Mouse (Mus musculus) neural tube, embryonic 12.5 days (tissue): Measurements from ENCODE around the gene Ppp1r11. TPM values are rescaled to one million over a fixed set of nuclear protein-coding genes. Genes with fewer than 3 reads are reported as not detected.

ENCODE experiments used
- ATAC-seq: fragments of 200-750 bp; cut with Nextera tagmentation; 2 replicates; pipeline ENCODE4 v1.8.0; 2017; ENCODE audit warnings: low read depth, mild to moderate bottlenecking, moderate TSS enrichment, moderate library complexity; ENCODE audit not compliant: low FRiP score
- H3K27ac ChIP-seq: fragments of 300-500 bp; sonication (generic); 2 replicates; pipeline ENCODE4 v1.5.1; 2016
- H3K27me3 ChIP-seq: fragments of 300-500 bp; sonication (generic); replicated peaks from 2 replicates; pipeline ENCODE4 v1.6.1; 2016; ENCODE audit warnings: mild to moderate bottlenecking
- H3K36me3 ChIP-seq: fragments of 300-500 bp; sonication (generic); 2 replicates; pipeline ENCODE4 v1.6.1; 2016; ENCODE audit warnings: mild to moderate bottlenecking
- H3K4me1 ChIP-seq: fragments of 300-500 bp; sonication (generic); 2 replicates; pipeline ENCODE4 v1.6.1; 2016
- H3K4me2 ChIP-seq: fragments of 300-500 bp; sonication (generic); replicated peaks from 2 replicates; pipeline ENCODE4 v1.6.1; 2016; ENCODE audit warnings: mild to moderate bottlenecking
- H3K4me3 ChIP-seq: fragments of 300-500 bp; sonication (generic); 2 replicates; pipeline ENCODE4 v1.5.1; 2016
- H3K9ac ChIP-seq: fragments of 300-500 bp; sonication (generic); 2 replicates; pipeline ENCODE4 v1.6.1; 2016; ENCODE audit warnings: mild to moderate bottlenecking
- H3K9me3 ChIP-seq: fragments of 300-500 bp; sonication (generic); 2 replicates; pipeline ENCODE4 v1.6.1; 2016; ENCODE audit warnings: mild to moderate bottlenecking
- WGBS: fragments of 180-500 bp; shearing (Covaris S2); methylation state at CpG from one replicate; pipeline ENCODE4 v1.1.7; 2016; 5-methylcytosine and 5-hydroxymethylcytosine counted together
- polyA plus RNA-seq: library from polyadenylated mRNA; unstranded; fragments of >200 nt; fragmentation: Nextera tagmentation; extraction: Ambion mirVana; gene quantifications from 2 replicates; pipeline ENCODE4 v1.2.1, GENCODE M21; 2016

Gene Ppp1r11
- polyA plus RNA-seq, 1 experiment from 2014 or later: 147 TPM

DNA sequence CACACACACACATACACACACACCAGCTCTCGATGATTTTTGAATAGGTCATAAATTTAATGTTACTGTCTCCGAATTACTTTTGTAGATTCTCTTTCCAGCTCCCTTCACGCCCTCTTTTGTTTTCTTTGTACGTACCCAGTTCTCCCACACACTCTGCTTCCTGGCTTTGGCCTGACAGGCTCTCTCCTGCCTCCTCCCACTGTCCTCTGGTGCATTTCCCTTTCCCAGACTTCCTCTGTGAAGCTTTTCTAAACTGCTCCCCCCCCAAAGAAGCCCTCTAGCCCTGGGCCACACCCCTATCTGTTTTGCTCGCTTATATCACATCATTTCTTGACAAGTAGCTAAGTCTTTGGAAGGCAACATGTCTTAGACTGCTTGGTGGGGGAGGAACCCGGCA, 21.3 kb downstream of the Ppp1r11 start:
- no peak for ATAC-seq
- Histone ChIP-seq H3K27ac (no peak overlapping the region), H3K4me2 (no peak overlapping the region), H3K27me3 (no peaks in the 10 kb centered on the region), H3K4me1 (no peaks in the 10 kb centered on the region), H3K4me3 (no peak overlapping the region), H3K9ac (no peak overlapping the region), H3K36me3 (no peaks in the 10 kb centered on the region), H3K9me3 (no peaks in the 10 kb centered on the region)
- WGBS: 62% methylated on average over 6 of the region's 6 CpGs

DNA sequence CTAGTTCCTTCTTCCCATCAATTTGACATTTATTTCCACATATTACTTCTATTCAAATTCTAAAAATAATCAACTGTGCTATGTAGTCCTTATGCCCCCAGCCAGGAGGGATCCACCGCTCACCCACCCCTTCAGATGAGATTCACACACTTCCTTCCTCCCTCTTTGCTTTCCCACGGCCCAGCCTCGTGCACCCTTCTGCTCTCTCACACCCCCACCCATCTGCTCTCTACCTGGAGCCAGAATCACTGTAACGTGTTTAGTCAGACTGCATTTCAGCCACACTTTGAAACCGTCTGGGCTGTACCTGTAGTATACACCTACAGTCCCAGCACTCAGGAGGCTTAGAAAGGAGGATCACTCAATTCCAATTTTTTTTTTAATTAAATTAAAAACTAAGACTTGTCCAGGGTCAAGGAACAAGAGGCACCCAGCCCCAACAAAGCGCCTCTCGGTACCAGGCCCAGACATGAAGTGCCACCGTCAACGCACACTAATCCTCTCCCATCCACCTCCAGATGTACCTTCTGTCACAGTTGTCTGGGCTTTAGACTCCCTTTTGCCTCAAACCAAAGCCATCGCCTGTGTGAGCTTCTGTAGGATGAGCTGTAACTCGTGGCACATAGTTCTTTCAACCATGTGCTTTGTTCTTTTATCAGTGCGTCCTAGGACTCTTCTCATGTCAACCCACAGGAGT, 22.2 kb downstream of the Ppp1r11 start:
- no peaks in the 10 kb centered on the region for H3K9me3 ChIP-seq
- no peak for ATAC-seq
- H3K36me3 ChIP-seq: no peaks in the 10 kb centered on the region
- no peaks in the 10 kb centered on the region for H3K4me1 ChIP-seq
- H3K9ac ChIP-seq: no peak overlapping the region
- H3K4me2 ChIP-seq: no peak overlapping the region
- 82% methylated on average over 12 of the region's 12 CpGs for WGBS
- no peak overlapping the region for H3K4me3 ChIP-seq
- no peak overlapping the region for H3K27ac ChIP-seq
- H3K27me3 ChIP-seq: no peaks in the 10 kb centered on the region

DNA sequence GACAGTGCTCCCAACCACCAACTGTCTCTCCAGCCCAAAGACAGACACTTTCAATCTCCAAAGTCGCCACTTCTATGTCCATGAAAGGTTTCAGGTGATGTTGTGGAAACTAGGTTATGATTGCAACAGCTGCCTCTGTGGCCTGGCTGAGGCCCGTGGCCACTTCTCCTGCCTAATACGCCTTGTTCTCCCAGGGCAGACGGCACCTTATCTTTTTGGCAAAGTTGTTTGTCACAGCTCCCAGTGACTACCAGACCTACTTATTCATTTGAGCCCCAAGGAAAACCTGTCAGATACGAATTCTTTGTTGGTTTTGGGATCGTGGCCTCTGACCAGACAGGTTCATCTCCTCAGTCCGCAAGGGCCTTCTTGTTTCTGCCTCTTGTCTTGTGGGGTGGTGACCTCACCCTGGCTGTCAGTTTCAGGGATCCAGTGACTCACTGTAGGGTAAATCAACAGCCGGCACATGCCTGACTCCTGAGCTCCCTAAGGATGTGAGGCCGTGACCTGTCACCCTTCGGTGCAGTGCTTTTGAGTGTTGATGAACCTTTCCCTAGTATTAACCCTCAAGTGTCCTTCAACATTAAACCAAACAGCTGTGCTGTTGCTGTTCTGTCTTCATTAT, 23.9 kb downstream of the Ppp1r11 start:
- no peaks in the 10 kb centered on the region for H3K9me3 ChIP-seq
- ATAC-seq: no peak
- H3K36me3 ChIP-seq: no peaks in the 10 kb centered on the region
- whole genome bisulfite sequencing: 72% methylated on average over 10 of the region's 10 CpGs
- H3K9ac ChIP-seq: no peak overlapping the region
- H3K27ac ChIP-seq: no peak overlapping the region
- H3K27me3 ChIP-seq: no peaks in the 10 kb centered on the region
- no peak overlapping the region for H3K4me3 ChIP-seq
- H3K4me1 ChIP-seq: no peaks in the 10 kb centered on the region
- no peak overlapping the region for H3K4me2 ChIP-seq

DNA sequence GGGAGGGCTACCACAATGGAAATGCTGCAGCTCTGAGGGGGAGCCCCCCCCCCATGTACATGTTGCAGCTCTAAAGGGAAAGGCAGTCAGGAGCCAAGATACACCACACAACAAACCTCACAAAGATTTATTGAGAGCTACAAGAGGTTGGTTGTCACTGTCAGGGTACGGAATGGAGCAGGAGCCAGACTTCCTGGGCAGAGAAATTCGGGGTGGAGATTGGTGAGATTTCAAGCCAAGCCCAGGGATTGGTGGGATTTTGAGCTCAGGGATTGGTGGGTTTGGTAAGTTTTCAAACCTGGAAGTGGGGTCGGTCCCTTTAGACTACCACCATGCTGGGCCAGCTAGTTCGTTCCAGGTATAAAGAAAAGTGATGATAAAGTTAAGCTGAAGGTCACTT, 28.1 kb downstream of the Ppp1r11 start:
- no peaks in the 10 kb centered on the region for H3K27me3 ChIP-seq
- no peak overlapping the region for H3K4me2 ChIP-seq
- no peak for ATAC-seq
- H3K9me3 ChIP-seq: no peaks in the 10 kb centered on the region
- H3K36me3 ChIP-seq: no peaks in the 10 kb centered on the region
- no peaks in the 10 kb centered on the region for H3K4me1 ChIP-seq
- no peak overlapping the region for H3K4me3 ChIP-seq
- H3K9ac ChIP-seq: no peak overlapping the region
- no peak overlapping the region for H3K27ac ChIP-seq
- 67% methylated on average over 4 of the region's 4 CpGs for WGBS

DNA sequence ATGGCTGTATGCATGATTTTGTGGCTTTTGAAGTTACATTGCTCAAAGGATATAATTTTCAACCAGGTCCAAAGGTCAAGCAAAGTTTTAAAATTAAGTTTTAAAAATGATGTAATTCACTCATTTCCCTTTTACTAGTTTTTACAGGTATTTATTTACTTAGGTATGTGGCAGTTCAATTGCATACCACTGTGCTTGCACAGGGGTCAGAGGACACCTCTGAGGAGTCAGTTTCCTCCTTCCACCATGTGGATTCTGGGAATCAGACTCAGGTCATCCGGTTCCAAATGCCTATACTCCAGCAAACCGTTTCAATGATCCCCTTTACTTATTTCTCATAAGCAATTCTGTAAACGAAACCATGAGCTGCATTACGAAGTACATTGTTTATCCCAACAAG, 28.8 kb downstream of the Ppp1r11 start:
- Histone ChIP-seq H3K9ac (no peak overlapping the region), H3K9me3 (no peaks in the 10 kb centered on the region), H3K27me3 (no peaks in the 10 kb centered on the region), H3K4me1 (no peaks in the 10 kb centered on the region), H3K4me2 (no peak overlapping the region), H3K36me3 (no peaks in the 10 kb centered on the region), H3K27ac (no peak overlapping the region), H3K4me3 (no peak overlapping the region)
- ATAC-seq: no peak
- 90% methylated on average over 4 of the region's 4 CpGs for WGBS

DNA sequence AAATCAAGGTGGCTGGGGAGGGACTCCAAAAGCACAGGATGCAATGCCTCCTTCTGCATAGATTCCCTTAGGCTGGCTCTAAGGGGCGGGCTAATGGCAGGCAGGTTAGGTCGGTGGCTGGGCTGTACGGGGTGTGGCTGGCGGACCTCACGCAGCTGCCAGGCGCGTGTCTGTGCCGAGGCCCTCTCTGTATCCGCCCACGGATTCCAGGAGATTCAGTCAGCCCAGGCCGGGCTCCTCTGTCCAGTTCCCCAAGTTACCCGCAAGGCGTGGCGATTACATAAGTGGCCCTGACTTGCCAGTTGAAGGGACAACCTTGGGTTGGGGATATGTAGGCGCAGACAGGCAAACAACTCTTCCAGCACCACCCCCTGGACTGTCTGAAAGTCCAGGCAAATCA, 31.3 kb downstream of the Ppp1r11 start:
- H3K4me3 ChIP-seq: no peak overlapping the region
- H3K27me3 ChIP-seq: no peaks in the 10 kb centered on the region
- no peak overlapping the region for H3K4me2 ChIP-seq
- H3K9me3 ChIP-seq: no peaks in the 10 kb centered on the region
- no peak overlapping the region for H3K9ac ChIP-seq
- no peaks in the 10 kb centered on the region for H3K36me3 ChIP-seq
- H3K4me1 ChIP-seq: no peaks in the 10 kb centered on the region
- 52% methylated on average over 15 of the region's 15 CpGs for WGBS
- no peak for ATAC-seq
- no peak overlapping the region for H3K27ac ChIP-seq

DNA sequence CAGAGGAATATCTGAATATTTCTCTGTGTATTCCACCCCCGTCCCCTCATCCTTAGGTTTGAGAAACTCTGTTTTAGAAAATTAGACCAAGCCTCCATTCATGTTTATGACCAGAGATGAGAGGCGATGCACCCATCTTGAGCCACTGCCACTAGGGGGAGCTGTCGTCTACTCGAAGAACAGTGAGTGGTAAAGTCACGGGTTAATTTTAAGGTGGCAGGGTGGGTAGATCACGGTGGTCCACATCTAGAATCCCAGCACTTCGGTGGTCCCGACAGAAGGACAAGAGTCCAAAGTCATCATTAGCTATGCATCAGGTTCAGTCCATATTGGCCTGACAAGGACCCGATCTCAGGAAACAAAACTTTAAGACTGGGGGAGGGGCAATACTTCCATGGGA, 36.5 kb downstream of the Ppp1r11 start:
- H3K9ac ChIP-seq: no peak overlapping the region
- no peaks in the 10 kb centered on the region for H3K4me1 ChIP-seq
- no peaks in the 10 kb centered on the region for H3K9me3 ChIP-seq
- no peaks in the 10 kb centered on the region for H3K27me3 ChIP-seq
- no peak overlapping the region for H3K4me3 ChIP-seq
- 15% methylated on average over 9 of the region's 9 CpGs for WGBS
- no peak for ATAC-seq
- no peak overlapping the region for H3K27ac ChIP-seq
- no peaks in the 10 kb centered on the region for H3K36me3 ChIP-seq
- no peak overlapping the region for H3K4me2 ChIP-seq

DNA sequence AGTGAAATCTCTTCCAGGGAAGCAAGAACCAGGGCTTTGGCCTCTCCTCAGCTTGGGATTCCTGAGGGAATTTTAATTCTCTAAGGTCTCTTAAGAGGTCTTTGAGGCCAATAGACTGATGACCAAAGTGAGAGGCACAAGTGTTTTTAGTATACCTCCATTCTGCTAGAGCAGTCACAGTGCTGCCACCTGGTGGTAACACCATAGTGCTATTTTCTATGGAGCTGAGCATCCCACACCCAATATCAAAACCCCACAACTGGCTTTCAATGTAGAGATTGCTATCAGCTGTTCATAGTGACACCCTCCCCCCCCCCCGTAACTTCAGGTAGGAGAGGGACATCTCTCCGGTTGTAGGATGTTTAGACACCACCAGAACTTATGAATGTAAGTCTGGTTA, 37.4 kb downstream of the Ppp1r11 start:
- Histone ChIP-seq H3K4me3 (no peak overlapping the region), H3K27me3 (no peaks in the 10 kb centered on the region), H3K9ac (no peak overlapping the region), H3K4me2 (no peak overlapping the region), H3K36me3 (no peaks in the 10 kb centered on the region), H3K4me1 (no peaks in the 10 kb centered on the region), H3K9me3 (no peaks in the 10 kb centered on the region), H3K27ac (no peak overlapping the region)
- no peak for ATAC-seq
- 13% methylated on average over 2 of the region's 2 CpGs for WGBS

DNA sequence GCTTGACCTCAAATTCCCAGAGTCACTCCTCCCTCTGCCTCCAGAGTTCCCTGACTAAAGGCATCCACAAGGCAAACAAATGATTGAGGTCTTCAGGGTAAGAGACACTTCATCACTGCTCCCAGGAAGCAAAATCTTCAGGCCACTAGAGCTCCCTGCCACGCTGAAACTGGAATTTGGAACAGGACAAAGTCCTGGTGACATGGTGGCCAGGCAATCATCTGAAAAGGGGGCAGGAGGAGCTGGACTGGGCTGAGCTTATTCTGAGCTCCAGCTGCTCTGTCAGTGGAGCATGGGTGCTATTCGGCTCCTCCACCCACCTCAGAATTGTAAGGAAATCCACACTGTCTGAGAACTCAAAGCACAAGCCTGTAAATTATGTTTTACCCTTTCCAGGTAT, 39.5 kb downstream of the Ppp1r11 start:
- no peaks in the 10 kb centered on the region for H3K36me3 ChIP-seq

DNA sequence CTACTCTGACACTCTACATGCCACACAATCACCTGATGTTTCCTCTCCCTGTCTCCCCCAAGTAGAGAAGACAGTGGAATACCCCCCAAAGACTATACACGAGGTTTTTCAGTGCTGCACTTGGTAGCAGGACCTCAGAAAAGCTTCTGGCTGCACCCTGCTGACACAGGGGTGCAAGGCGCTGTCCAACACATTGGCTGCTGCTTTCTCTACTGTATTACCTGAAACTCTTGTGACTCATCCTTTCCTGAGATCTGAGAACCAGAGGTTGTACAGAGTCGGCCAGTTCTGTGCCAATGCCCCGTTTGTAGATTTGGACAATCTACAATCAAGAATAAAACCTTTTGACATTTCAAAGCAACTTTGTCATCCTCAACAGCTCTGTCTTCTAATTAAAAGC, 41.7 kb downstream of the Ppp1r11 start:
- Histone ChIP-seq H3K27ac (no peak overlapping the region), H3K27me3 (no peaks in the 10 kb centered on the region), H3K9ac (no peak overlapping the region), H3K9me3 (no peaks in the 10 kb centered on the region), H3K36me3 (no peaks in the 10 kb centered on the region), H3K4me1 (no peaks in the 10 kb centered on the region), H3K4me2 (no peak overlapping the region), H3K4me3 (no peak overlapping the region)
- WGBS: 67% methylated on average over 4 of the region's 4 CpGs
- ATAC-seq: no peak

More for the DNA sequence above, 39.5 kb downstream of the Ppp1r11 start:
- 86% methylated on average over 2 of the region's 2 CpGs for WGBS
- H3K27ac ChIP-seq: no peak overlapping the region
- ATAC-seq: no peak
- H3K4me3 ChIP-seq: no peak overlapping the region
- H3K27me3 ChIP-seq: no peaks in the 10 kb centered on the region
- no peak overlapping the region for H3K4me2 ChIP-seq
- no peaks in the 10 kb centered on the region for H3K9me3 ChIP-seq
- no peaks in the 10 kb centered on the region for H3K4me1 ChIP-seq
- H3K9ac ChIP-seq: no peak overlapping the region

DNA sequence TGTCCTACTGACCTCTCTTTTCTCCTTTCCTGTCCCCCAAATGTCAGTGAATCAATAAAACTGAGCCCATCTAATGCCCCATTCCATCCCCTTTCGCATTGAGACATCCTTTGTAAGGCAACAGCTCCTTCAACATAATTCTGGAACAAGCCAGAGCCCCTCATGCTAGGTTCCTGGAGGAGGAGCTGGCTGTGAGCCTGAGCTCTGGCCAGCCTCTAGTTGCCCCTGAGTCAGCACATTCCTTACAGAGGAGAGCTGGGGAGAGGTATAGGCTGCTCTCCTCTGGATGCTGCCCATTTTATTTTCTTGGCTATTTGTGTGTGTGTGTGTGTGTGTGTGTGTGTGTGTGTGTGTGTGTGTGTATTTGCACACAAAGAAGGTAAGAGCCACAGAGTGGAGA, 43.3 kb downstream of the Ppp1r11 start:
- WGBS: 34% methylated on average over 1 of the region's 1 CpGs
- no peaks in the 10 kb centered on the region for H3K4me1 ChIP-seq
- no peaks in the 10 kb centered on the region for H3K27me3 ChIP-seq
- H3K36me3 ChIP-seq: no peaks in the 10 kb centered on the region
- H3K9me3 ChIP-seq: no peaks in the 10 kb centered on the region
- no peak overlapping the region for H3K9ac ChIP-seq
- ATAC-seq: no peak
- H3K4me2 ChIP-seq: no peak overlapping the region
- H3K4me3 ChIP-seq: no peak overlapping the region
- H3K27ac ChIP-seq: no peak overlapping the region

DNA sequence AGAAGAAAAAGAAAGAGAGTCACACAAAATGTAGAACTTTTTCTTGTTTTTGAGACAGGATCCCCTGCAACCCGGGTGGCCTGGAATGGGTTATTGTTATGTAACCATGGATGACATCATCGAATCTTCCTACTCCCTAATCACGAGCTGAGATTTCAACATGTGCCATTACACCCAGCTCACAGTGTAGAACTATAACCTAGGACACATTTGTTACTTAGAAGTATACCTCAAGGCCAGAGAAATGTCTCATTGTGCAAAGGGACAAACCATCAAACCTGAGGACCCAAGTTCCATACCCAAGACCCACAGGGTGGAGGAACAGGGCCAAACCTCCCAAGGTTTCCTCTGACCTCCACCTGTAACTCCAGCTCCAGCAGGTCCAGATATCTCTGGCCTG, 47.9 kb downstream of the Ppp1r11 start:
- WGBS: 77% methylated on average over 3 of the region's 3 CpGs
- H3K9ac ChIP-seq: no peak overlapping the region
- H3K4me2 ChIP-seq: no peak overlapping the region
- no peaks in the 10 kb centered on the region for H3K9me3 ChIP-seq
- H3K4me3 ChIP-seq: no peak overlapping the region
- no peaks in the 10 kb centered on the region for H3K27me3 ChIP-seq
- ATAC-seq: no peak
- H3K27ac ChIP-seq: no peak overlapping the region
- no peaks in the 10 kb centered on the region for H3K4me1 ChIP-seq
- H3K36me3 ChIP-seq: no peaks in the 10 kb centered on the region

DNA sequence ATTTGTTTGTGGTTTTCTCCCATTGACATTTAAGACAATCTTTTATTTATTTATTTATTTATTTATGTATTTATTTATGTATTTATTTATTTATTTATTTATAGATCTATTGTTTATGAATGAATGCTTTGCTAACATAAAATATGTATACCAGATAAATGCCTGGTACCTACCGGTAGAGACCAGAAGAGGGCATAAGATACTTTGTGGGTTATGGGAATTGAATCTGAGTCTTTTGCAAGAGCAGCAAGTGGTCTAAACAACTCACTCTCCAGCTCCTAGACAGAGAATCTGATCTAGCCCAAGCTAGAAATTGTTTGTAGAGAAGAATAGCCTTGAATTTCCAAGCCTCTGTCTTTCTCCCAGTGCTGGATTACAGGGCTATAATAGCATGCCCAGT, 50.9 kb downstream of the Ppp1r11 start:
- 51% methylated on average over 1 of the region's 1 CpGs for WGBS
- H3K27me3 ChIP-seq: no peaks in the 10 kb centered on the region
- no peak overlapping the region for H3K4me3 ChIP-seq
- H3K9me3 ChIP-seq: no peaks in the 10 kb centered on the region
- ATAC-seq: no peak
- no peaks in the 10 kb centered on the region for H3K36me3 ChIP-seq
- no peak overlapping the region for H3K4me2 ChIP-seq
- H3K9ac ChIP-seq: no peak overlapping the region
- no peaks in the 10 kb centered on the region for H3K4me1 ChIP-seq
- no peak overlapping the region for H3K27ac ChIP-seq
